Mouse (Mus musculus): ENCODE measurements around the gene Syne4.

DNA sequence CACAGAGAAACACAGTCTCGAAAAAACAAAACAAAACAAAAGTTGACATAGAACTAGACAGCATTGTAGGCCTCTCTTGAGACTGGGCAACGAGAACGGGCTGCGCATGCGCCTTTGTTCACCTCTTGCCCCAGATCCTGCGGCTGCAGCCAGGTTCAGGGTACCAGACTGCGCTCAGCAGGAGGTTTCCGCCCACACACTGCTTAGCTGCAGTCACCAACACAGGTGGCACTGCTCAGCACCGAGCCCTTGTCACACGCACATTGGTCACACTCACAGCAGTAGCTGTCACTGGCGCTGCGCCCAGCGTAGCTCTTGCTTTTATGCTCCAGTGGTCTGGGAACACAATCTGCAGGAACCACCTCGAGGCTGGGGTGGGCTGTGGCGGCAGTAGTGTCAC, 12.5 kb downstream of the Syne4 start:
- TF ChIP-seq CTCF (IDR thresholded peaks at IDR 0.05) = no peak
- no peak for TF ChIP-seq EP300 (IDR thresholded peaks at IDR 0.05)

All from lung, postnatal 0 days (tissue).